Mouse (Mus musculus) retina, adult 2 months (tissue): ENCODE results near the gene Adig.

Source experiments
- DNase-seq: peaks from one replicate; pipeline ENCODE4 v3.0.0-alpha.2; 2012; ENCODE audit warnings: low read depth, low spot score

Gene Adig

DNA sequence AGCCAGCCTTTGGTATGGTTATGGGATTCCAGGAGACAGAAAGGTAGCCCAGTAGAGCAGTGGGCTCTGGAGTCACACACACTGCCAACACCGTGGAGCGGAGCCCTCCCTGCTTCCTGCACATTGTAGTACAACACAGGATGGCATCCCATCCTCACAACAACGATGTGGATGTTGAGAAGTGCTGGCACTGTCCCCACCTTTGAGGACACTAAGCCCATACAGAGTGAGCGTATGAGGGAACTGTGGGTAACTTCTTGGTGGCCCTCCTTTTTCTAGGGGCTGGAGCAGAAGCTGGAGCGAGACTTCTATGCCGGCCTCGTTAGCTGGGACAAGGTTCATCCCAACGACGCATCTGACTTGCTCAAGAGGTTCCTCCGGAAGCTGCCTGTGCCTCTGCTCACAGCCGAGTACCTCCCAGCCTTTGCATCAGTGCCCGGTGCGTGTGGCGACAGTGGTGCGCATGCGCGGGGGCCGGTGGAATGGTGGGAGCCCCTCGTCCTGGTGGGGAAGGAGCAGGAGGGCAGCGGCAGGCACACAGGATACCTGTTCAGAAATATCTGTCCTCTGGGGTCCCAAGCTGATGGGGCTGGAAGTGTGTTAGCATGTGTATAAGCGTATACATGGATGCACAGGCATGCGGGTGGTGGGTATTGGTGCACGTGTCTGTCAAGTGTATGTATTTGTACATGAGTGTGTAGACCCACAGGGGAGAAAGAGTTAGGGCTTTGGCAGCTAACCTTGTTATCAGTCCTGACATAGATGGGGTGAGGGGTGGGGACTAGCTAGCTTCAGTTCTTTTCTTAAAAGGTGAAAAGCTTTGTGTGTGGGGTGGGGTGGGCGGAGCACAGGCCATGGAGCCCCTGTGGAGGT is 37.3 kb downstream of the Adig start:
- DNase-seq: no peak

GRCm38 (mm10) chr2:158541286-158541685 is 38.9 kb downstream of the Adig start:
- no peak for DNase-seq

GRCm38 (mm10) chr2:158545266-158545665 is 42.9 kb downstream of the Adig start:
- DNase-seq: no peak

- no peak for DNase-seq
Measured at GRCm38 (mm10) chr2:158546751-158547150, 44.3 kb downstream of the Adig start.

- peak; percentile 54 for DNase-seq
Measured at GRCm38 (mm10) chr2:158550067-158550466, 47.7 kb downstream of the Adig start.

DNA sequence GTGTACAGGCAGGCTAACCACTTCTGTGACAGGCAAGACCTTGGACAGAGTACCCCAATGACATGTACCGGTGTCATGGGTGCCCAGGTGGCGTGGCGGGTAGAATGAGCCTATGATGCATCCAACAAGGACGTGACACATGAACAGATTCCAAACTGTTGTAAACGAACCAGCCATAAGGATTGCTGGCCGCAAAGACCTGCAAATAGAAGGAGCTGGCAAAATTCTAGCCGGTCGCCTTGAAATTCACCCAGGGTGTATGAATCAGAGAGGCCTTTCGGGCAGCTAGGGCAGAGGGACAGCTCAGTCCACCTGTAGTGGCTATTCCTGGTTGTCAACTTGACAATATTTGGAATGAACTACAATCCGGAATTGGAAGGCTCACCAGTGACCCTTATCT is 52.0 kb downstream of the Adig start:
- DNase-seq: no peak

GRCm38 (mm10) chr2:158555252-158555651 is 52.8 kb downstream of the Adig start:
- no peak for DNase-seq

GRCm38 (mm10) chr2:158555812-158556211 is 53.4 kb downstream of the Adig start:
- no peak for DNase-seq

DNA sequence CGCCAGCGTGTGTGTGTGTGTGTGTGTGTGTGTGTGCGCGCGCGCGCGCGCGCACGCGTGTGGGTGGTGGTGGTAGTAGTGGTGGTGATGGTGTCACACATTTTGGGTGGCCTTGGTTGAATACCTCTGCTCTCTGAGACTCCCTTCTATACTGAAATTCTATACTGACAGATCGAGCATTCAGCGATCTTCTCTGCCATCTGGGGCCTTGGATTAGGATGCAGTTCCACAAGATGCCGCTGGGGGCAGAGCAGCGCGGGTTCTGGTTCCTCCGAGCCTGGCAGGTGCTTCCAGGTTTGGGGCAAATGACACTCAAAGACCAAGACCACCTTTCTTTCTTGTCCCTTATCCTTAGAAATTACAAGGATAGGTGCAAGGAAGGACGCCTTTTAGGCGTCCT is 53.8 kb downstream of the Adig start:
- peak; percentile 60 for DNase-seq

GRCm38 (mm10) chr2:158556750-158557149 is 54.3 kb downstream of the Adig start:
- DNase-seq: no peak
